Mouse (Mus musculus) granulocyte monocyte progenitor cell, adult 5-6 weeks (primary cell): Measurements from ENCODE around the gene Rpn1. TPM values are rescaled to one million over a fixed set of nuclear protein-coding genes. Genes with fewer than 3 reads are reported as not detected.

Experiments
- ATAC-seq: replicated peaks from 2 replicates; pipeline ENCODE4 v1.8.0; 2016; ENCODE audit warnings: mild to moderate bottlenecking, moderate TSS enrichment, inconsistent platforms; ENCODE audit not compliant: poor library complexity, severe bottlenecking
- total RNA-seq, 2 experiments: library from RNA; stranded (forward) in 1 of 2; stranded (reverse) in 1 of 2; fragments of 200-712, 200-1000 nt in 1 of 2; fragments of >200 nt in 1 of 2; fragmentation: Nextera tagmentation in 1 of 2; gene quantifications; 2 replicates each; pipeline ENCODE4 v1.2.3; 2014 to 2017

Rpn1 gene
- total RNA-seq, 2 experiments from 2014 or later: 254 to 482 TPM

DNA sequence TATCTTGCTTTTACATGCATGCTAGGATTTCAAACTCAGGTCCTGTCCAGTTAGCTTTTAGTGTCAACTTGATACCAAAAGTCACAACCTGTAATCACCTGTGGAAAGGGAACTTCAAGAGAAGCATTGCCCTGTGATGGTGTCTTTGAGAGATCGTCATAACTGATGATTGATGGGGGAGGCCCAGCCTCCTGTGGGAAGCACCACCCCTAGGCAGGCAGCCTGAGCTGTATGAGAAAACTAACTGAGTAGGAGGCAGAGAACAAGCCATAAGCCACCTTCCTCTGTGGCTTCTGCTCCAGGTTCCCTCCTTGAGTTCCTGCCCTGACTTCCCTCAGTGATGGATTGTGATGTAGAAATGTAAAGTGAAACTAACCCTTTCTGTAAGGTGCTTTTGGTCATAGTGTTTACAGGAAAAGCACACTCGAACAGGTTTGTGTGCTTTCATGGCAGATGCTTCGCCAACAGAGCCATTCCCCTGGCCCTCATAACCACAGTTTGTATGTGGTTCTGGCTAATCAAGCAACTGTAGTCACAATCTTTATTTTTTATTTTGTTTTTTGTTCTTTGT, 20.1 kb upstream of the Rpn1 start:
- ATAC-seq: peak; percentile 15; the same call in 1 of the 2 replicates

DNA sequence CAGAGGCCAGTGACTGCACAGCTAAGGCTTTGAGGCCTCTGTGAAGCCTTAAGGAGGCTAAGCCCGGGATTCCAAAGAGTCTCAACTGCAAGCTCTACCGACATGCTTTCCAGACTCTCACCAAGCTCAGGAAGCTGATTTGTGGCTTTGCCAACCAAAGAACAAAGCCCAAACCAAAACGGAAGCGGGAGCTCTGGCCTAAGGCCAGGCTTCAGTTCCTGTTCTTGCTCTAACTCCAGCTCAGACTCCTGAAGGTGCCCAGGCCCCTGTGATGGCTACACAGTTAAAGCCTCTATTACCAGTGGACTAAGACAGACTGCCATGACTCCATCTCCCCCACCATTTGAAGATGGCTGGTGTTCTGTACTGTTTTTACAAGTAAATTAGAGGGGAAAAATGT, 19.2 kb upstream of the Rpn1 start:
- peak; percentile 30 for ATAC-seq

DNA sequence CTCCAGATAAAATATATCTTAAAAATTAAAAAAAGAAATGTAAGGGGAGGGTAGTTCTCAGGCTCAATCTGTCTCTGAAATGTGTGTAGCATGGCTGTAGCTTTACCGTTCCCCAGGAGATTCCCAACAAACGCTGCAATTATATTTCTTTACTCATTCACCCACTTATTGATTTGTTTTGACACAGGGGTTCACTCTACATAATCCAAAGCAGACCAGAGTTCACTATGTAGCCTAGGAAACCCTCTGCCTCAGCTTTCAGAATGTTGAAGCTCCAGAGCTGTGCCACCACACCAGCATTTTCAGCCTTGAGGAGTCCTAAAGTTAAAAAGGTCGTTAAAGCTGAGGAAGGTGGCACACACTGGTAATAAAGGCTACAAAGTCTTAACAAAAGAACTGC, 18.3 kb upstream of the Rpn1 start:
- no peak for ATAC-seq

GRCm38 (mm10) chr6:88067722-88068121, 16.6 kb upstream of the Rpn1 start:
- peak; percentile 54 for ATAC-seq

- ATAC-seq: peak; percentile 71
Measured at GRCm38 (mm10) chr6:88068739-88069138, 15.5 kb upstream of the Rpn1 start.

GRCm38 (mm10) chr6:88070468-88070867, 13.8 kb upstream of the Rpn1 start:
- ATAC-seq: no peak

DNA sequence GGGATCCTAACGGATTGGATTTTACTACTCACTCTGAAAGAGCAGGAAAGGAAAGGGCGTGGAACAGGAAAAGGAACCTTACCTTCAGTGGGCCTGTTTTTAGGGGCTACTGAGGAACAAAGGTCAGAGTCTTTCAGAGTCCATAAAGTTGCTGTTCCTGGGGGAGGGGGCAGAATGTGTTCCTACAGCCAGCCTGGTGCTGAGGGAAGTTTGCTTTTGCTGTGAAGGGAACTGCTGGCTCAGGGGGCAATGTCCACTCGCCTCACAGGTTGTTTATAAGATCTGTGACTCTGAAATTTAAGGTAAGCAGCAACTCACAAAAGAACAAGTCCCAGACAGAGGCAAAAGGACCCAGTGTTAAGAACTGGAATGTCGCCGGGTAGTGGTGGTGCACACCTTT, 13.1 kb upstream of the Rpn1 start:
- no peak for ATAC-seq

- peak; percentile 92 for ATAC-seq
Measured at GRCm38 (mm10) chr6:88074752-88075554, 9.3 kb upstream of the Rpn1 start.

DNA sequence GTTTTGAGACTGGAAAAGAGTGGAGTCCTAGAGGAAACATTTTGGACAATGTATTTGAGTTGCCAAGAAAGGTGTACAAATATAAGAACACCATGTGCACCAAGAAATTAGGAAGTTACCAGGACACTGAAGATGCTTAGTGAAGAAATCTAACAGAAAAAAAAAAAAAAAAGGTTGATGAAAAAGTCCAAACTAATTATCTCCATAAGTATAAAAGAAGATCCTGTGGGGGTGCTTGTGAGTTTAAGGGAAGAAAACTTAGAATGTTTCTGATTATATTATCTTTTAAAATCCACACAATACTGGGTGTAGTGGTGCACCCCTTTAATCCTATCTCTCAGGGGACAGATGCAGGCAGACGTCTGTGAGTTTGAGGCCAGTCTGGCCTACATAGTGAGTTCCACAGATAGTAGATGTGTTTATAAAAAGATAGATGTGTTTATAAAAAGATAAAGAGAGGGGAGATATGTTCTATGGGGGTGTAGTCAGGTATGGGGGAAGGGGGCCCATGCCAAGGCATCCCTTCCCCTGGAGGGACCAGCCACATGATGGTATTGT, 8.2 kb upstream of the Rpn1 start:
- ATAC-seq: no peak

GRCm38 (mm10) chr6:88083095-88083494, 1.2 kb upstream of the Rpn1 start:
- no peak for ATAC-seq

GRCm38 (mm10) chr6:88083672-88084071, 610 bp upstream of the Rpn1 start:
- no peak for ATAC-seq

- ATAC-seq: no peak
Measured at GRCm38 (mm10) chr6:88088971-88089370, 4.7 kb downstream of the Rpn1 start.

GRCm38 (mm10) chr6:88095377-88095776, 11.1 kb downstream of the Rpn1 start:
- ATAC-seq: no peak

DNA sequence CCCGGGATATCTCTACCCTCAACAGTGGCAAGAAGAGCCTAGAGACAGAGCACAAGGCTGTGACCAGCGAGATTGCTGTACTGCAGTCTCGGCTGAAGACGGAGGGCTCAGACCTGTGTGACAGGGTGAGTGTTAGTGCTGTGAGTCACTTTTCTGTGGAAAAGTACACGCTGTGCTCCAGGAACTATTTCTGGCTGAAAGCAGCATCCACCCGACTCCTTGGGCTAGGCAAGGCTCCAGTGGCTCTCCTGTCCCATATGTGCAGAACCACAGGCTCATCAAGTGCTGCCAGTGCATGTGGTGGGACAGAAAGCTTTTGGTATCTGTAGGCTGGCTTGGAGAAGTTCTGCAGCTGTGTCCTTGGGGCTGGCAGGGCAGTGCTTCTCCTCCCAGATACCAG, 17.8 kb downstream of the Rpn1 start:
- ATAC-seq: no peak

GRCm38 (mm10) chr6:88105783-88106611, 21.7 kb downstream of the Rpn1 start:
- ATAC-seq: peak; percentile 47

DNA sequence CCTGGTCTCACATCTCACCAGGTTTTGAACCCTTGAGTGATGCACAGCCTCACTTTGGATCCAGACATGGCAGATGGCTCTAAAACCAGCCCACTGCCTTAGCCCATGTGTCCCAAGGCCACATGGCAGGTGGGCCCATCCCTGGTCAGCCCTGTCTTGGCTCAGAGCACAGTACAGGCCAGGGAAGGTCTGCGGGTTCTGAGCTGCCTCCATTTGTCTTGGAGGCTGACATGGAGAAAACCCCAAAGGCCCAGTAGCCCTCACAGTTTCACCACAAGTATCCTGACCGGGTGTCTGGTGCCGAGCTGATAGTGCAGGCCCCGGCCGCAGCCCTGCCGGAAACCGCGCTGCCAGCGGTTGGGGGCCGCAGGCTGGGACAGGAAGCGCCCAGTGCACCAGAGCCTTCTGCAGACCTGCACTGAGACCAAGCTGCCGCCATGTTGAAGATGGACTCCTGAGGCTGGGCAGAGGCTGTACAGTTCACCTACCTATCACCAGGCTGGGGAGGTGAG, 22.4 kb downstream of the Rpn1 start:
- ATAC-seq: peak; percentile 54

DNA sequence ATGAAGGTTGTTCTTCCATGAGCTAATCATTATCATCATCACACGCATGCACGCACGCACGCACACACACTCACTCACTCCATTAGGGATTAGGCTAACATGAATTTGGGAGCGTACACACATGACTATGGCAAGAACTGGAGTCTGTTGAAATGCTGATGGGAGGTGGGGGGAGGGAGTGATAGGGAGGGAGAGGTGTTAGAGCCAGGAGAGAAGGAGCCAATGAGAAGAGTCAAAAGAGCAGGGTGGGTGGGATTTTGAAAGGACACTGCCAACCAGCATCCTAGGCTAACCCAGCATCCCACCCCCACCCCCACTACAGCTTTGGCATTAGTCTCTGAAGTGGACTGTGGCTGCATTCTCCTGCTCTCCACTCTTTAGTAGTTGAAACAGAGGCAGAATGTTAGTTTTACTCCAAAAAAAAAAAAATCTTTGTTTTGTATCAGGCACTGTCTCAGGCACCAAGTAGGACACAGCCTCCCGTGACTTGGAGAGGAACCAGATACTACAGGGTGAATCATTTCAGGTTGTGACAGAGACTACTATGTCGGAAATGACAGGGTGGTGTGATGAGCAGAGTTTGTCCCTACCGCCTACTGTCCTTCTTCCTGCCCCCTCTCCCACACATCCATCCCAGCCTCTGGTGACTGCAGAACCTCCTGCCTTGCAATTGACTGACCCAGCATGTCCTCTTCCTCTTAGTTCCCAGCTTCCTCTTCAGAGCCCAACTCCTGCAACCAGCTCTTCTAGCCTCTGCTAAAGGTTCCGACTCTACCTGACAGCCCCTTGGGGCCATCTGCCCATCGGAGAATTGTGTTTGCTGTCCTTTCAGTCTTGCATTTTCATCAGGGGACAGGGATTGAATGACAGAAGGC, 23.6 kb downstream of the Rpn1 start:
- ATAC-seq: peak; percentile 68

- ATAC-seq: peak; percentile 44
Measured at GRCm38 (mm10) chr6:88113139-88113538, 28.9 kb downstream of the Rpn1 start.

- no peak for ATAC-seq
Measured at GRCm38 (mm10) chr6:88114414-88114813, 30.1 kb downstream of the Rpn1 start.
